Comparison of ENCODE assay signal across 8 mouse cellular contexts in the genomic region with DNA sequence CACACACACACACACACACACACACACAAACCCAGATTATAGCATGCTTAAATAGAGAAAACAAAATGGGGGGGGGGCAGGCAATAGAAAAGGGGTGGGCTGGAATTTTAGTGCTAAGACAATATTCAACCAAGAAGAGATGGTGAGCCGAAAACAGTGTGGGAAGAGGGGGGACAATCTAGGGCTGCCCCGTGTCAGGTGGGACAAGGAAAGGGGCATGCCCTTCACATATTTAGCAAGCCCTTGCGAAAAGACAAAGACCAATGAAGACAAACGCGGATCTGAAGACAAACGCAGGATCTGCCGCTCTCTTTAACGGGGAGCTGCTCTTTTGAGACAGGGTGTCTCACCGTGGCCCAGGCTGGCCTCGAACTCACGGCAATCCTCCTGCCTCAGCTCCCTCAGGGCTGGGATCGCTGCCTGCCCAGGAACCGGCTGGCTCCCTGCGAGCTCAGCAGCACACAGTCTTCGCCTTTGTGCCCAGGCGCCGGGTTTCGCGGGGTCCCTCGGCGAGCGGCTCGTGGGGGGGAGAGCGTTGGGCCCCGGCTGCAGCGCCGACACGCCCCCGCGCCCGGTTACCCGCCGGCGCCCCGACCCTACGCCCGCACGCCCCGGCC. TPM values are rescaled to one million over a fixed set of nuclear protein-coding genes. Genes with fewer than 3 reads are reported as not detected.
A peak's percentile ranks its signal among the peaks of the same experiment; 100 is the strongest.
DNase-seq lines count a peak whose midpoint lies in the region; ATAC-seq and TF ChIP-seq lines count a peak whose summit lies in the region.

No protein-coding gene starts in this region.

- peaks cover 5% of the 10 kb centered on the region for H3K4me1 ChIP-seq in kidney, embryonic 15.5 days
- H3K4me1 ChIP-seq in cortical plate, adult 2 months (ENCODE audit: control insufficient read depth, insufficient read depth, low read length), result no peaks in the 10 kb centered on the region; the same call in 1 of the 2 replicates
- H3K4me1 ChIP-seq in intestine, embryonic 15.5 days (replicated peaks), result peaks cover 5% of the 10 kb centered on the region; the same call in 1 of the 2 replicates
- peaks cover 9% of the 10 kb centered on the region for H3K4me1 ChIP-seq in midbrain, embryonic 16.5 days (ENCODE audit: control insufficient read depth, insufficient read depth, low read length)

- H3K4me2 ChIP-seq in kidney, embryonic 15.5 days, result peak overlapping the region; percentile 79
- peak overlapping the region; percentile 80 for H3K4me2 ChIP-seq in intestine, embryonic 15.5 days (replicated peaks)
- peak overlapping the region; percentile 44 for H3K4me2 ChIP-seq in midbrain, embryonic 16.5 days (ENCODE audit: low read length)

- DNase-seq in kidney, postnatal 4 days, result no peak
- peak; percentile 33 for DNase-seq in WW6 (ENCODE audit: low read depth, low spot score)
- no peak for DNase-seq in adrenal gland, adult (ENCODE audit: inconsistent age in 2 of 2, low spot score in 1 of 2)

- H3K27ac ChIP-seq in kidney, embryonic 15.5 days, result peak overlapping the region; percentile 45
- H3K27ac ChIP-seq in cortical plate, adult 2 months (ENCODE audit: insufficient read depth, low read length), result no peak overlapping the region
- no peak overlapping the region for H3K27ac ChIP-seq in intestine, embryonic 15.5 days
- H3K27ac ChIP-seq in midbrain, embryonic 16.5 days (ENCODE audit: low read length), result peak overlapping the region; percentile 76

- H3K36me3 ChIP-seq in kidney, embryonic 15.5 days, result no peaks in the 10 kb centered on the region
- no peaks in the 10 kb centered on the region for H3K36me3 ChIP-seq in intestine, embryonic 15.5 days
- H3K36me3 ChIP-seq in midbrain, embryonic 16.5 days (ENCODE audit: control insufficient read depth, insufficient read depth, low read length), result no peaks in the 10 kb centered on the region

- no peak for TF ChIP-seq CTCF in cortical plate, adult 2 months (IDR thresholded peaks at IDR 0.05; ENCODE audit: extremely low read depth, insufficient read depth, low read length)

- H3K9me3 ChIP-seq in kidney, embryonic 15.5 days (replicated peaks), result peaks cover 8% of the 10 kb centered on the region; the same call in 1 of the 2 replicates
- H3K9me3 ChIP-seq in intestine, embryonic 15.5 days, result no peaks in the 10 kb centered on the region
- peaks cover 16% of the 10 kb centered on the region for H3K9me3 ChIP-seq in midbrain, embryonic 16.5 days (replicated peaks; ENCODE audit: control insufficient read depth, low read length, poor library complexity, severe bottlenecking)

- H3K9ac ChIP-seq in kidney, embryonic 15.5 days, result peak overlapping the region; percentile 50
- H3K9ac ChIP-seq in intestine, embryonic 15.5 days, result peak overlapping the region; percentile 51
- peak overlapping the region; percentile 77 for H3K9ac ChIP-seq in midbrain, embryonic 16.5 days (ENCODE audit: low read depth, low read length)

- ATAC-seq in kidney, embryonic 15.5 days (replicated peaks; ENCODE audit: low FRiP score), result peak; percentile 87
- ATAC-seq in intestine, embryonic 15.5 days, result peak; percentile 19
- peak; percentile 86 for ATAC-seq in midbrain, embryonic 16.5 days
- ATAC-seq in inflammation-experienced regulatory T-cells, adult 6 months, result no peak

- no peak for TF ChIP-seq POLR2A in cortical plate, adult 2 months (IDR thresholded peaks at IDR 0.05; ENCODE audit: extremely low read depth, insufficient read depth, low read length)

- no peaks in the 10 kb centered on the region for H3K27me3 ChIP-seq in kidney, embryonic 15.5 days
- no peaks in the 10 kb centered on the region for H3K27me3 ChIP-seq in intestine, embryonic 15.5 days (replicated peaks)
- H3K27me3 ChIP-seq in midbrain, embryonic 16.5 days (ENCODE audit: control insufficient read depth, insufficient read depth, low read depth, low read length), result no peaks in the 10 kb centered on the region

- peak overlapping the region; percentile 68 for H3K4me3 ChIP-seq in kidney, embryonic 15.5 days (replicated peaks)
- H3K4me3 ChIP-seq in cortical plate, adult 2 months (ENCODE audit: insufficient read depth, low read length), result peak overlapping the region; percentile 49
- H3K4me3 ChIP-seq in intestine, embryonic 15.5 days (replicated peaks), result peak overlapping the region; percentile 65
- H3K4me3 ChIP-seq in midbrain, embryonic 16.5 days (ENCODE audit: low read depth, low read length), result peak overlapping the region; percentile 85

- 2% methylated on average over 39 of the region's 39 CpGs for WGBS in kidney, embryonic 15.5 days
- WGBS in intestine, embryonic 15.5 days, result 2% methylated on average over 39 of the region's 39 CpGs
- 2% methylated on average over 35 of the region's 39 CpGs for WGBS in midbrain, embryonic 16.5 days

RNA-seq across cellular contexts. Expression of gene Elovl2, which starts 0.4 kb away (rescaled TPM):
- polyA plus RNA-seq in kidney, embryonic 15.5 days (2015; fragmentation: Nextera tagmentation; extraction: Ambion mirVana), result 16.8 and 19.2 TPM in 2 replicates
- polyA plus RNA-seq in cortical plate, adult 2 months (2012; rRNA removed), result 11.9 and 12.6 TPM in 2 replicates
- 7.7 and 8.1 TPM in 2 replicates for polyA plus RNA-seq in intestine, embryonic 15.5 days (2015; fragmentation: Nextera tagmentation; extraction: Ambion mirVana)
- 40.9 and 42.3 TPM in 2 replicates for polyA plus RNA-seq in midbrain, embryonic 16.5 days (2015; fragmentation: Nextera tagmentation; extraction: Ambion mirVana)
- polyA plus RNA-seq in inflammation-experienced regulatory T-cells, adult 6 months (2017; shearing (Covaris generic)), result not detected

RNA-seq across cellular contexts. Expression of gene Smim13, which starts 29.8 kb away (rescaled TPM):
- 10.1 and 10.7 TPM in 2 replicates for polyA plus RNA-seq in kidney, embryonic 15.5 days (2015; fragmentation: Nextera tagmentation; extraction: Ambion mirVana)
- polyA plus RNA-seq in cortical plate, adult 2 months (2012; rRNA removed), result 121 and 125 TPM in 2 replicates
- polyA plus RNA-seq in intestine, embryonic 15.5 days (2015; fragmentation: Nextera tagmentation; extraction: Ambion mirVana), result 11.0 and 11.8 TPM in 2 replicates
- polyA plus RNA-seq in midbrain, embryonic 16.5 days (2015; fragmentation: Nextera tagmentation; extraction: Ambion mirVana), result 25.9 and 27.2 TPM in 2 replicates
- 1 to 10 TPM; 2.3 to 4.8 (median 3.1) TPM for polyA plus RNA-seq in inflammation-experienced regulatory T-cells, adult 6 months (2017; shearing (Covaris generic))

RNA-seq across cellular contexts. Expression of gene Gm17364, which starts 54.0 kb away (rescaled TPM):
- polyA plus RNA-seq in kidney, embryonic 15.5 days (2015; fragmentation: Nextera tagmentation; extraction: Ambion mirVana), result not detected in 2 replicates
- polyA plus RNA-seq in cortical plate, adult 2 months (2012; rRNA removed), result not detected in 2 replicates
- polyA plus RNA-seq in intestine, embryonic 15.5 days (2015; fragmentation: Nextera tagmentation; extraction: Ambion mirVana), result not detected in 2 replicates
- polyA plus RNA-seq in midbrain, embryonic 16.5 days (2015; fragmentation: Nextera tagmentation; extraction: Ambion mirVana), result not detected in 2 replicates
- not detected for polyA plus RNA-seq in inflammation-experienced regulatory T-cells, adult 6 months (2017; shearing (Covaris generic))

Comparison
In these comparisons a context has a peak if more than half of its experiments do, and no peak if none do; other contexts are left out.
1. H3K27ac ChIP-seq: peak in kidney, embryonic 15.5 days (single experiment) and midbrain, embryonic 16.5 days (single experiment); none in cortical plate, adult 2 months (single experiment) and intestine, embryonic 15.5 days (single experiment).
2. Peak in every context shown above with its lines, with median percentiles within 50 percentile points of each other: H3K4me2 ChIP-seq, H3K4me3 ChIP-seq and H3K9ac ChIP-seq.